In genomic region chr16:87789957-87790356, GRCm38 (mm10) we compare ENCODE assay signal across 28 mouse cellular contexts.
DNase-seq lines count a peak whose midpoint lies in the region; ATAC-seq lines count a peak whose summit lies in the region.
"Had no signal": no experiment of that assay in that cellular context is flagged by ENCODE, and none has a peak within 500 bp of the region (broad histone marks: within the 10 kb centered on the region; RNA-seq: fewer than 3 reads in every experiment).

No protein-coding gene starts in this region.

- H3K4me1 ChIP-seq in kidney, embryonic 15.5 days = 0 out of 2 replicates have a peak, but pooled peaks cover 7% of the 10 kb centered on the region
- no peaks in the 10 kb centered on the region for H3K4me1 ChIP-seq in hindbrain, embryonic 16.5 days (ENCODE audit: control insufficient read depth, insufficient read depth, low read depth, low read length)
- H3K4me1 ChIP-seq in neural tube, embryonic 15.5 days = peaks cover 11% of the 10 kb centered on the region
- H3K4me1 ChIP-seq: embryonic facial prominence, embryonic 13.5 days; liver, embryonic 12.5 days; midbrain, embryonic 13.5 days had no signal

- no peaks in the 10 kb centered on the region for H3K36me3 ChIP-seq in kidney, embryonic 15.5 days
- H3K36me3 ChIP-seq in hindbrain, embryonic 16.5 days (ENCODE audit: control insufficient read depth, insufficient read depth, low read length) = no peaks in the 10 kb centered on the region
- H3K36me3 ChIP-seq in neural tube, embryonic 15.5 days = no peaks in the 10 kb centered on the region
- H3K36me3 ChIP-seq: embryonic facial prominence, embryonic 13.5 days; forebrain, embryonic 10.5 days; G1E; heart, embryonic 10.5 days; heart, embryonic 15.5 days; liver, embryonic 12.5 days; midbrain, embryonic 13.5 days had no signal

- no peak overlapping the region for H3K27ac ChIP-seq in kidney, embryonic 15.5 days
- no peak overlapping the region for H3K27ac ChIP-seq in hindbrain, embryonic 16.5 days (ENCODE audit: low read depth, low read length)
- 0 out of 2 replicates have a peak overlapping the region, but pooled peaks have one; percentile 18 for H3K27ac ChIP-seq in neural tube, embryonic 15.5 days (replicated peaks)
- H3K27ac ChIP-seq: embryonic facial prominence, embryonic 13.5 days; forebrain, embryonic 10.5 days; heart, embryonic 10.5 days; heart, embryonic 15.5 days; left cerebral cortex, adult 2 months; liver, embryonic 12.5 days; midbrain, embryonic 13.5 days had no signal

- 9% methylated on average over 6 of the region's 6 CpGs for WGBS in kidney, embryonic 15.5 days
- WGBS in hindbrain, embryonic 16.5 days = 70% methylated on average over 6 of the region's 6 CpGs
- 8% methylated on average over 6 of the region's 6 CpGs for WGBS in neural tube, embryonic 15.5 days

- no peaks in the 10 kb centered on the region for H3K9me3 ChIP-seq in kidney, embryonic 15.5 days (replicated peaks)
- no peaks in the 10 kb centered on the region for H3K9me3 ChIP-seq in hindbrain, embryonic 16.5 days (ENCODE audit: control insufficient read depth, low read length)
- H3K9me3 ChIP-seq in neural tube, embryonic 15.5 days (replicated peaks) = no peaks in the 10 kb centered on the region
- H3K9me3 ChIP-seq: embryonic facial prominence, embryonic 13.5 days; forebrain, embryonic 10.5 days; heart, embryonic 10.5 days; heart, embryonic 15.5 days; liver, embryonic 12.5 days; midbrain, embryonic 13.5 days had no signal

- no peaks in the 10 kb centered on the region for H3K27me3 ChIP-seq in kidney, embryonic 15.5 days
- H3K27me3 ChIP-seq in hindbrain, embryonic 16.5 days (replicated peaks; ENCODE audit: control insufficient read depth, insufficient read depth, low read length) = no peaks in the 10 kb centered on the region
- H3K27me3 ChIP-seq in neural tube, embryonic 15.5 days (replicated peaks) = no peaks in the 10 kb centered on the region
- H3K27me3 ChIP-seq: embryonic facial prominence, embryonic 13.5 days; heart, embryonic 15.5 days; liver, embryonic 12.5 days; midbrain, embryonic 13.5 days had no signal

- H3K9ac ChIP-seq in kidney, embryonic 15.5 days = no peak overlapping the region
- no peak overlapping the region for H3K9ac ChIP-seq in hindbrain, embryonic 16.5 days (ENCODE audit: low read depth, low read length)
- no peak overlapping the region for H3K9ac ChIP-seq in neural tube, embryonic 15.5 days (replicated peaks)
- H3K9ac ChIP-seq: embryonic facial prominence, embryonic 13.5 days; heart, embryonic 15.5 days; liver, embryonic 12.5 days; liver, postnatal 0 days; midbrain, embryonic 13.5 days had no signal

- peak; percentile 61 for ATAC-seq in kidney, embryonic 15.5 days (replicated peaks; ENCODE audit: low FRiP score)
- ATAC-seq in hindbrain, embryonic 16.5 days = peak; percentile 48; the same call in 1 of the 2 replicates
- ATAC-seq in neural tube, embryonic 15.5 days (ENCODE audit: low FRiP score) = peak; percentile 60; the same call in 1 of the 2 replicates
- ATAC-seq: forebrain, embryonic 16.5 days; intestine, postnatal 0 days; liver, embryonic 12.5 days; liver, postnatal 0 days; midbrain, embryonic 13.5 days had no signal

- DNase-seq in embryo, embryonic 11 days = peak; percentile 17
- no peak for DNase-seq in embryo, embryonic 10 days (ENCODE audit: low spot score)
- DNase-seq in kidney, adult 9 months = no peak
- no peak for DNase-seq in ovary, postnatal 36 days (ENCODE audit: low spot score)
- DNase-seq: adrenal gland, adult 8-10 months; cerebellum, adult 2 months; cerebellum, postnatal 14 days; gastrocnemius, postnatal 10 days; heart, postnatal 36 days; kidney, postnatal 25 days; liver, postnatal 0 days; lung, postnatal 36 days; retina, postnatal 1 day; right cerebral cortex, postnatal 14 days; thymus, postnatal 25 days had no signal

- no peak overlapping the region for H3K4me2 ChIP-seq in kidney, embryonic 15.5 days
- no peak overlapping the region for H3K4me2 ChIP-seq in hindbrain, embryonic 16.5 days (ENCODE audit: low read length)
- peak overlapping the region; percentile 1; the same call in 1 of the 2 replicates for H3K4me2 ChIP-seq in neural tube, embryonic 15.5 days
- H3K4me2 ChIP-seq: embryonic facial prominence, embryonic 13.5 days; heart, embryonic 15.5 days; liver, embryonic 12.5 days; midbrain, embryonic 13.5 days had no signal

- no peak overlapping the region for H3K4me3 ChIP-seq in kidney, embryonic 15.5 days (replicated peaks)
- H3K4me3 ChIP-seq in hindbrain, embryonic 16.5 days (ENCODE audit: low read length) = no peak overlapping the region
- no peak overlapping the region for H3K4me3 ChIP-seq in neural tube, embryonic 15.5 days (replicated peaks)
- H3K4me3 ChIP-seq: embryonic facial prominence, embryonic 13.5 days; forebrain, embryonic 10.5 days; heart, embryonic 10.5 days; heart, embryonic 15.5 days; left cerebral cortex, adult 2 months; liver, embryonic 12.5 days; midbrain, embryonic 13.5 days had no signal
